Mouse (Mus musculus): ENCODE results near the gene Slco1a6.
"Not testable (repeated sequence)": the region's sequence is repeated elsewhere in the genome, so short reads cannot be mapped to it uniquely, and the experiment has no call there.

The Slco1a6 gene

GRCm38 (mm10) chr6:142208421-142208820 lies at the start of gene Slco1a6:
Gene Slco1a6 (minus strand): TSS chr6:142208521.
- DNase-seq (ENCODE audit: low read depth, low spot score) = no peak

- DNase-seq (ENCODE audit: low read depth, low spot score) = not testable (repeated sequence)
Measured at GRCm38 (mm10) chr6:142250738-142251307, 42.5 kb upstream of the Slco1a6 start.

DNA sequence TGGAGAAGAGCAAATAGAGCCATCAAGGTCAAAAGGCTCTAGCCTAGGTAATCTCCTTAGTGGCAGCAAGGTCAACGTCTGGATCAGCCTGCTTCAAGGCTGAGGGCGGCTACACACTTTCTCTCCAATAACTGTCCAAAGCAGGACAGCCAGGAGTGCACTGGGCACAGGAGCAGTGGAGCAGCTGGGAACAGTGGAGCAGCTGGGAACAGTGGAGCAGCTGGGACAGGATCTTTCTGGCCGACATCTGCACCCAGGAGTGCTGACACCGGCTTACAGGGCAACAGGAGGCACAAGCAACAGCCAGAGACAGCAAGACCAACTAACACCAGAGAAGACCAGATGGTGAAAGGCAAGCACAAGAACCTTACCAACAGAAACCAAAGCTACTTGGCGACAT lies 36.7 kb upstream of the Slco1a6 start:
- DNase-seq (ENCODE audit: low read depth, low spot score) = no peak

- DNase-seq (ENCODE audit: low read depth, low spot score) = no peak
Measured at GRCm38 (mm10) chr6:142239468-142239867, 31.1 kb upstream of the Slco1a6 start.

- no peak for DNase-seq (ENCODE audit: low read depth, low spot score)
Measured at GRCm38 (mm10) chr6:142220138-142220537, 11.8 kb upstream of the Slco1a6 start.

DNA sequence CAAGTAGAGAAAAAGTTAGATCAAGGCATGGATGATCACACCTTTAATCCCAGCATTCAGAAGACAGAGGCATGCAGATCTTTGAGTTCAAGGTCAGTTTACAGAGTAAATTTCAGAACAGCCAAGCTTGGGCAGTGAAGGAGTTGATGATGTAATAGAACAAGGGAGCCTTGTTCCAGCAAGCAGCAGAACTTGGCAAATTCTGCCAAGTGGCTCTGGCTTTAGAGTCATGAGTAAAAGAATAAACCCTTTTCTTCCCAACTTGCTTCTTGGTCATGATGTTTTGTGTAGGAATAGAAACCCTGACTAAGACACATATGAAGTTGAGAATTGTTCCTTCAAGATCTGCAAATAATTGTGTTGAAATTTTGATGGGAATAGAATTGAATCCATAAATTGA lies 3.5 kb upstream of the Slco1a6 start:
- no peak for DNase-seq (ENCODE audit: low read depth, low spot score)

DNA sequence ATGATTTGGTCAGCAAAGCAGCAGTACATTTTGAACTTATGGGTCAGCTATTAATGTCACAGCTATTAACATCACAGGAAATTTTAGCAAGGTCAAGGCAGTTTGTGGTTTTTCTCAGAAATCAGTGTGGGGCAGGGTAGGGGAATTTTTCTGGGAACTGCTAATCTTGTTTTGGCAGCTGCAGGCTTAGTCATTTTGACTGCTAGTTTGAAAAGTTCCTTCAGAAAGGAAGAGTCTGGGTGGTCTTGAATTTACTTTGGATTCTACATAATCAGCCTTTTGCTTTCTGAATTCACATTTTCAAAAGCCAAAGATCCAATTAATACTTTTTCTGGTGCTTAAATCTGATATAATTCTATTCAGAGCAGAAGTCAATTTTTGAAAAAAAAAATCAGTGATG lies 1.4 kb upstream of the Slco1a6 start:
- DNase-seq (ENCODE audit: low read depth, low spot score) = no peak

DNA sequence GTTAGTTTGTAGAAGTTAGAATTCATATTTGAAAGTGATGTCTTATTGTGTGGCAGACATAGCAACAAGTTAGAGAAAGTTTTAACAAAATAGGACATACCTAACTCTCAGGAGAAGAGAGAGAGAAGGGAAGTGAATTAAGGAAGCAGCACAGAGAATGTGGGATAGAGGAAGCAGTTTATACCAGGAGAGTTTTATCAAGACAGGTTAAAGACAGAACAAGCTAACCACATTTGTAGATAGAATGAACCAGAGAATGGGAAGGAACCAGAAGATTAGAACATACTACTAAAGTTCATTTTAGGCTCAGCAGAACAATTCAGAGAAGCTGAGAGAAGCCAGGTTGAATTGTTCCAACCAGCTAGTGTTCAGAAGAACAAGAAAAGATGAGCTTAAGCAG lies 7.8 kb downstream of the Slco1a6 start:
- DNase-seq (ENCODE audit: low read depth, low spot score) = no peak

GRCm38 (mm10) chr6:142194245-142194644 lies 14.1 kb downstream of the Slco1a6 start:
- no peak for DNase-seq (ENCODE audit: low read depth, low spot score)

DNA sequence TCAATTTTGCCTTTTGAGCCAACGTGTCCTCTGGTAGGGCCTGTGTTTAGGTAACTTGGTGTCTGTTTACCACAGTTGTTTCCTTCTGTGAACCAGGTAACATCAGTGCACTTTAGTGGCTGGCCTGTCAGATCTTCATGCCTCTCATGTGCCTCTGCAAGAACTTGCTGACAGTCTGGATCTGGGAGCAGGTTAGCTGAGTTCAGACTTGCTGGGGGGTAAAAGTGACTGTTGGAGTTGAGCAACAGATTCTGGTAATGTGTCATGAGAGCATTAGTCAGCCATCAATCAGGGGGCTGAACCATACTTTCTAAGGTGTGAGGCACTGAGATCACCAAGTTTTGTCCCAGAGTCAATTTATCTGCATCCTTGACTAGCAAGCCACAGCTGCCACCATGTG lies 16.4 kb downstream of the Slco1a6 start:
- DNase-seq (ENCODE audit: low read depth, low spot score) = no peak

DNA sequence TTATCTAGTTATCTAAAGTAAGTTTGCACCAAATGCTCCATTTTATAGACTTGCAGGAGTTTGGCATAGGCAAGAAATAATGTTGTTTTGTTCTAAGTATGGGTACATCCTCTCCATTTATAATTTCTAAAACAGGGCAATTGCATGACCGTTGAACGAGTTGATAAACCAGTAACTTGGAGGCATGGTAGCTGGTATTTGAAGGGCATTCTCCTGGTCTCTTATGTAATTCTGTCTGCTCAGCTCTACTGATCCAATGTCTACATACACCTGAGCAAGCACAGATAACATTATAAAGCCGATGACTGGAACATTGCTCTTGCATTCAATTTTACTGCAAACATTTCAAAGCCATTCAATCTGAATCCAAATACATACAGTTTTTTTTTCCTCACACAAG lies 20.9 kb downstream of the Slco1a6 start:
- DNase-seq (ENCODE audit: low read depth, low spot score) = no peak

- no peak for DNase-seq (ENCODE audit: low read depth, low spot score)
Measured at GRCm38 (mm10) chr6:142185868-142186415, 22.4 kb downstream of the Slco1a6 start.

DNA sequence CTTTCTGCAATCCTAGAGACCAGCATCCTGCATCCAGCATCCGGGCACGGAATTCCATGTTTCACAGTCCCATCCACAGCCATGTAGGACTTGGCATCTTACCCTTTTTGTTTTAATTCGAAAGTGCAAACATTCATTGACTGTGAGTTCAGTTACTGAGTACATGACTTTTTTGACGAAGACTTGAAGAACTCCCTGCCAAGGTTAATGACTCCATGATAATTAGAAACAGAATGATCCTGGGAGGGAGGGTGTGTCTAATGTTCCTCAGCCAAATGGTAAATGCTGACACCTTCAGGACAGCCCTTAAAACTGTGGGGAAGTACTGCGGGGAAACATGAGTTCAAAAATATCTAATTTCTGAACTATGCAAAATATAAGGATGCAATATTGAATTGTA lies 44.9 kb downstream of the Slco1a6 start:
- no peak for DNase-seq (ENCODE audit: low read depth, low spot score)

DNA sequence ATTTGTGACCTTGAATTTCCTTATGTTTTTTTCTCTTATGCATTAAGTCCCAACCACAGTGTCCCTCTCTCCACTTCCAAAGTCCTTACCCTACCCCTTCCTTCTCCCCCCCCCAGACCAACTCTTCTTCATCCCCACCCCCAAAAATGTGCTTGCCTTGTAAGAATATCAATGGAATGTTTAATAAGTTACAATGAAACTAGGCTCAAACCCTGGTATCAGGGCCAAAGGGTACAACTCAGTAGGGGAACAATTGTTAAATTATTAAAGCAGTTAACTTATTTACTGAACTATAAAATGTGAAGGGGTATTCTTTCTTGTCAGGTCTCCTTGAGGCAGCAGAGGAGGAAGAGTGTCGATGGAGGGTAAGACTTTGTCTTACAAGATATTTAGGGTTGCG lies 47.1 kb downstream of the Slco1a6 start:
- DNase-seq (ENCODE audit: low read depth, low spot score) = no peak

GRCm38 (mm10) chr6:142154081-142154480 lies 54.2 kb downstream of the Slco1a6 start:
- not testable (repeated sequence) for DNase-seq (ENCODE audit: low read depth, low spot score)

DNA sequence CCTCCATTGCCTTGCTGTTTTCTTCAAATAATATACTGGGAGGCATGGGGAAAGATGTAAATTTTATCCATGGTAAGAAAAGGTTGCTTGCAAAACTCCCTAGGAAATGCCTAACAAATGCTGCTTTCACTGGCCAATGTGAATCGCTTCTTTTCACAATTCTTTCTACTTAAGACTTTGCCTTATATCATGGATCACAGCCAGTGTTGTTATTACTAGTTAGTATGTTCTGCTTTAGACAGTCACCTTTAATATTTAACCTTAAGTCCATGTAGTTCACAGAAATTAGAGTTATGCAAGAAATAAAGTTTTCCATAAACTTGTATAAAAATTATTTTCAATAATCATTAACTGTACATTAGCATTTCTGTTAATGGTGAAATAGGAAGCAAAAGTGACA lies 60.0 kb downstream of the Slco1a6 start:
- DNase-seq (ENCODE audit: low read depth, low spot score) = no peak

DNA sequence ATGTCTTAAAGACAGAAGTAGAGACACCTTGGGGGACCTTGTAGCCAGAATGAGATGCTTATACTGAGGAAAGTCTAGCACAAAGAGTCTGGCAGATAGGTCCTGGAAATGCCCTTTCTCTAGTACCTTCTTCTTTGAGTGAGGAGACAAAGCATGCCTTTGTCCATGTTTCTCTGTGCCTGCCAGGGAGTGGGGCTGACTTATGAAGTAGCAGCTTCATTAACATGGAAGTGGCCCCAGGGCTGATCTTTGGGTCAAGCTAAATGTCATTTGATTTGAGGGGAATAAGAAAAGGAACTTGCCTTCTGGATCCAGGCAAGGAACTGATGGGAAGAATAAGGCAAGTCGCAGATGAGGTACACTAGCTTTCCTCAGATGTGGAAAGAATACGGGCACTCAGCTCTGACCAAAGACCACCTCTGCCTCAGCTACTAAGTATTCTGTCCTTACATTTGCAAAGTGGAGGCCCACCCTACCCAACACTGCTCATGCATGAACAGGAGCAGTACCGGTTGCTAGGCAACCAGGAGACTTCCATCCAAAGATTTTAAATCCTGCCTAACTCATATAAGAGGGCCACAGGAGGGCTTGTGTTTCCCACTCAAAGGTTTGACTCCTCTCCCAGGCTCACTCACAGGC lies 96.5 kb downstream of the Slco1a6 start:
- DNase-seq (ENCODE audit: low read depth, low spot score) = no peak

GRCm38 (mm10) chr6:142091126-142091525 lies 117.2 kb downstream of the Slco1a6 start:
- DNase-seq (ENCODE audit: low read depth, low spot score) = no peak

- not testable (repeated sequence) for DNase-seq (ENCODE audit: low read depth, low spot score)
Measured at GRCm38 (mm10) chr6:142058281-142058680, 150.0 kb downstream of the Slco1a6 start.

DNA sequence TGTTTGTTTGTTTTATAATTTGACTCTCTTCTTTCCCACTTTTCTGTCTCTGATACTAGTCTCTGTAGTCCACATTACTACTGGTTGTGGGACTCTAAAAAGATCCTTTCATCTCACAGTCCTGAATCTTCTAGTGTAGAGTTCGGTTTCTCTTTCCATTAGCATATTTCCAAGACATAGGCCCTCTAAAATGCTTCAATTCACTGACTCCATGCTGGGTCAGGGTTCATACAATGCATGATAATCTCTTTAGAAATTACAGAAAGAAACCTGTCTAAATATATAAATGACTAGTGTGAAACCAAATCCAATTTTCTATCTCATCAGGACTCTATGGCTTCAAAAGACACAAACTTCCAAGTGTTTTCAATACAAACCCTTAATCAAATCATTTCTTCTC lies 160.6 kb downstream of the Slco1a6 start:
- DNase-seq (ENCODE audit: low read depth, low spot score) = no peak

DNA sequence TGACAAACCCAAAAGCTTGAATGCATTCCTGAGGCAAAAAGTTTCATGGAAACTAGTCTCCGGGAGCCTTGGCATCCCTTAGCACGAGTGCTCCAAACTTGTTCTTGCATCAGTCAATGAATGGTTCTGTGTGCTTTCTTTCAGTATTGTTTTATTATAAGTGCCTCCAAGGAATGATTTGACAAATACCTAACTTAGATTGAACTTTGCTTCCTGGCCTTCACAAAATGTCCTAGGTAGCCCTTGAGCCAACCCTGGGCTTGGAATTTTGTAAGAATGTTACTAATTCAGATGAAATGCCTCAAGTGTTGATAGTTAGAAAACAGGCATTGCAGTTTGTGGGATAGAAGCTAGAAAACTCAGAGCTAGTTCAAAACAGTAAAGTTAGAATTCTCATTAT lies 162.6 kb downstream of the Slco1a6 start:
- no peak for DNase-seq (ENCODE audit: low read depth, low spot score)

DNA sequence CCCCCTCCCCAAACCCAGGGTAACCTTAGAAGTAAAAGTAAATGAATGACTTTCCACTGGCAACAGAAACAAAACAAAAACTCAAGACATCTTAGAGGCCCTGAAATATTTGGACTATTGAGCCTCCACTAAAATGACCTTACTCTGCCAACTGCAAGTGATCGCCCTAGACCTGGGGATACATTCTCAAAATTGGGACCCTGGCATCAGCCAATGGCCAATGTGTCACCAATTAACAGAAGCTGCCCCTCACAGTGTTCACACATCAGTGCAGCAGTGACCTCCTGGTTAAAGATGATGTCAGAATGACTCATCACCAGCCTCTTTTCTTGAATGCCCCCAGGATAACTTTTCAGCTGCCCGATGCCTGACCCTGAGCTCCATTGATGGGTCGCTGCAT lies 166.4 kb downstream of the Slco1a6 start:
- no peak for DNase-seq (ENCODE audit: low read depth, low spot score)
